Mouse (Mus musculus): ENCODE results near the gene Fosl1.
"Not testable (repeated sequence)": the region's sequence is repeated elsewhere in the genome, so short reads cannot be mapped to it uniquely, and the experiment has no call there.

Gene Fosl1

DNA sequence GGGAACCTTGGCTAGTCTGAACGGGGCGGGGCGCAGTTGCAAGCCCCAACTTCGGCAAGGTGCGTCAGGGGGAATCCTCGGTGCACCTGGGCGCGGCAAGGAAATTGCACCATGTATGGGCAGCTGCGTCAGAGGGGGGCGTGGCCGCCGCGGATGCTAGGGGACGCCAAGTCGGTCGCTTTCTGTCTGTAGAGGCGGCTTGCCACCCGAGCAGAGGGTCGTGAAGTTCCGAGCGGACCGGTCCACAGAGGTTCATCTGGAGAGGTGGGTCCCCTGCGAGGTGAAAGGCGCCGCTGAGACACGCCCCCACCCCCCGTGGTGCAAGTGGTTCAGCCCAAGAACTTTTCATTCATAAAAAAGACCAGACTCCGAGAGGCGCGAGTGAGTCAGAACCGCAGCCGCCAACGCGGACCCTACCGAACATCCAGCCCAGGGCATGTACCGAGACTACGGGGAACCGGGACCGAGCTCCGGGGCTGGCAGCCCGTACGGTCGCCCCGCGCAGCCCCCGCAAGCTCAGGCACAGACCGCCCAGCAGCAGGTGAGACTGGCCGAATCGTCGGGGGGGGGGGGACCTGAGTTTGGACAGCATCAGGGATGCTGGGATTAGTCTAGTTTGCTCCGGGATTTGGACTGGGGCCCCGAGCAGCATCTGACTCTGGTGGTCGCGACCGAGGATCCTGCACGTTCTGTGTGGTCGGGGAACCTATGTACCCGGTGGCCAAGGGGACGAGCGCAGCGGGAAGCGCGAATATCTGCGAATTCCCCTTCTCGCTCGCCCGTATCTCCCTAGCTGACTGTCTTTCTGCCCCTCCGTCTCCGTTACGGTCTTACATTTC lies at the start of gene Fosl1:
Gene Fosl1, plus strand, starts transcription at position 33 of the 839 bp plus-strand sequence.
- no peak for DNase-seq (ENCODE audit: low read depth, low spot score)

DNA sequence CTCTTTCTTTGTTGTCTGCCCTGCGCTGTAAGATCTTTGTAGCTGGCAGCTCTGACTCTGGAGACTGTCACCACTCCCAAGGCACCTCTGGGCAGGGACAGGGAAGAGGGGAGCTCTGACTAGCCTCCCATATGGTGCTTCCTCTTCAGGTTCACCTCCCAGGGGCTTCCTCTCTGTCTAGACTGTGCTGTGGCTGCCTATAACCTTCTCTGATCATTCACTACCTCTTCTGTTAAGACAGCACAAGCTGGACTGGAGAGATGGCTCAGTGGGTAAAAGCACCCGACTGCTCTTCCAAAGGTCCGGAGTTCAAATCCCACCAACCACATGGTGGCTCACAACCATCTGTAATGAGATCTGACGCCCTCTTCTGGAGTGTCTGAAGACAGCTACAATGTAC lies 46.3 kb upstream of the Fosl1 start:
- DNase-seq (ENCODE audit: low read depth, low spot score), result not testable (repeated sequence)

DNA sequence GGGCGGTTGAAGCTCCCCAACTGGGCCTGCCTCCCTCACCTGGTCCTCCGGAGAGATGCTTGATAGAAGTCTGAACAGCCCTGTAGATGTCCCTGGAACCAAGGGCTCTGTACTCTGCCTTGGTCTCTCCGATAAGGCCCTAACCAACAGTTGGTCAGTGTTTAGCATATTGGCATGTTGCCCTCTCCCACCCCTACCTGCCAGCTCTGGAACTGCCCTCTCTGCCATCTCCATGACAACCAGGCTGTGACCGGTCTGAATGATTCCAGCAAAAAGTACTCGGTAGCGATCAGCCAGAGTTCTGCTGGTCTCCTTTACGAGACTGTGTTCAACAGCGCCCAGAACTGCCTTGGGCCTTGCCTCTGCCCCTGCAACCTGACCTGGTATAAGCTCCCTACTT lies 45.1 kb upstream of the Fosl1 start, which contains the start of gene Tsga10ip:
Gene Tsga10ip, minus strand, starts transcription at position 234 of the 400 bp plus-strand sequence.
- DNase-seq (ENCODE audit: low read depth, low spot score), result no peak

DNA sequence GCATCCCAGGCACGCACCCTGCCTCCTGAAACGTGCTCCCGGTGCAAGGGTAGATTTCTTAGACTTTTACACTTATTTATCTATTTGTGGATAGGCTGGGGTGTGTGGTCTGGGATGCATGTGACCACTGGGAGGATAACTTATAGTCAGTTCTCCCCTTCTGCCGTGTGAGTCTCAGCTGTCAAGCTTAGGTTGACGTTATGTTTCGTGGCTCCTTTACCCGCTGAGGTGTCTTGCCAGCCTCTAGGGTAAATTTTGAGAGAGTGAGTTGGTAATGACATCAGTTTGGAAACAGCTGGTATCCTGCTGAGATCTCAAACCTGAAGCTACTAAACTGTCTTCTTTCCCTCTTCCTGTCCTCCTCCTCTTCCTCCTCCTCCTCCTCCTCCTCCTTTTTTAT lies 41.4 kb upstream of the Fosl1 start:
- no peak for DNase-seq (ENCODE audit: low read depth, low spot score)

DNA sequence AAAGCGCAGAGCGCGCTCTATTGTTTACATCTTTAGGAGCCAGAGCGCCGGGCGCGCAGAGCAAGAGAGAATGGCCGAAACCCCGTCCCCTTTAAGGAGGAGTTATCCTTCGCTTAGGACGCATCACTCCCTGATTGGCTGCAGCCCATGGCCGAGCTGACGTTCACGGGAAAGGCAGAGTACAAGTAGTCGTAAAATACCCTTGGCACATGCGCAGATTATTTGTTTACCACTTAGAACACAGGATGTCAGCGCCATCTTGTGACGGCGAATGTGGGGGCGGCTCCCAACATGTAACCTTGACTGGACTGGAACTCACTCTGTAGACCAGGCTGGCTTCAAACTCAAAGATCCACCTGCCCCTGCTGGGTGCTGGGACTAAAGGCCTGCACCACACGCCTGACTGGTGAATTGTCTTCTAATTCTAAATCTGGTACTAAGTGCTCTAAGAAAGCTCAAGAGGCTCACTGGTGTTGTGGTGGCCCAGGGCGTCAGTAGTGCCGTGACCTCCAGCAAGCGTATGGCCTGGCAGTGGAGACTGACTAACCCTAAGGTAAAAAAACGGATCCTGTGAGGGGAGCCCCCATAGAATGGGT lies 40.7 kb upstream of the Fosl1 start:
- peak; percentile 33 for DNase-seq (ENCODE audit: low read depth, low spot score)

DNA sequence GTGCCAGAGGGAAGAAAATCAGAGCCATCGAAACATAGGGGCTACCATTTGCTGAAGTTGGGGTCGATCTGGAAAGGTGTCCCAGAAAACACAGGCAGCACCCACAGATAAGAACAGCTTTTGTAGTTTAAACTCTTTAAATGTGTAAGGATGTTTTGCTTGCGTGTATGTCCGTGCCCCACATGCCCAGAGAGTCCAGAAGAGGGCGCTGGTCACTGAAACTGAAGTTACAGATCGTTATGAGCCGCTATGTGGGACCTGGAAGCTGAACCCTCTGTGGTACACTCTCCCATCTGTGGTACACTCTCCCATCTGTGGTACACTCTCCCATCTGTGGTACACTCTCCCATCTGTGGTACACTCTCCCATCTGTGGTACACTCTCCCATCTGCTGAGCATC lies 40.2 kb upstream of the Fosl1 start:
- DNase-seq (ENCODE audit: low read depth, low spot score), result peak; percentile 58

DNA sequence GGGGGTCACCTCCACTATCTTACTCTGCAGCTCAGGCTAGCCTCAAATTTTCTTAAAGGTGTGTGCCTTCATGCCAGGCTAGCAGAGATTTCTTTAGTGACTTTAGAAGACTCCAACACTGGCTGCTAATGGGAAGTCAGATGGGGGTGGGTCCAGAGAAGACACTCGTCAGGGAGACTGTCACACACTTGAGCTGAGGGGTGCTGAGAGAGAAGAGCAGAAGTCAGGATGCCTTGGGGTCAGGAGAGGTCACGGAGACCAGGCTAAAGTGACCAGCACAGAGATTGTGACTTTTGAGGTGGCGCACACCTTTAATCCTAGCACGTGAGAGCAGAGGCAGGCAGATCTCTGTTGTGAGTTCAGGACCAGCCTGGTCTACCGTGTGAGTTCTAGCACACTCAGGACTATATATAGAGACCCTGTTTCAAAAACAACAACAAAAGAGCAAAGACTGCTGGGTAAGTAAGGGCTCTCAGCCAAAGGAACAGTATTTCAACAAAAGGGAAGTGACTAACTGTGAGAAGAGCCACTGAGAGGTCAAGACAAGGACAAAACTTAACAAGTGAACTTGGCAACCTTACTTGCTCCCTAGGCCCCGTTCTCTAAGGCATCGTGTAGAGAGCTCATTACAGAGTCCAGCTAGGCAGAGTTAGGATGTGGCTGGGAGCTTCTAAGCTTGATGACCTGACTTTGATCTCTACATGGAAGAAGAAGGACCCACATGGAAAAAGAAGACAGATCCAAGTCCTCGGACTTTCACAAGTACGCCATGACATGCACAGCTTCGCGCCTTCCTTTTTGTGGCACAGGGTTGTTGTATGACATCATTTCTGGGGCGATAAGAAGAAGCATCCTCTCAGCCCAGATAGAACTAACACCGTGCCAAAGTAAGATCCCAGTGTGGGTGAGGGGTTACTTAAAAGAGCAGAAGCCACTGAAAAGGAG lies 39.0 kb upstream of the Fosl1 start:
- DNase-seq (ENCODE audit: low read depth, low spot score), result no peak

DNA sequence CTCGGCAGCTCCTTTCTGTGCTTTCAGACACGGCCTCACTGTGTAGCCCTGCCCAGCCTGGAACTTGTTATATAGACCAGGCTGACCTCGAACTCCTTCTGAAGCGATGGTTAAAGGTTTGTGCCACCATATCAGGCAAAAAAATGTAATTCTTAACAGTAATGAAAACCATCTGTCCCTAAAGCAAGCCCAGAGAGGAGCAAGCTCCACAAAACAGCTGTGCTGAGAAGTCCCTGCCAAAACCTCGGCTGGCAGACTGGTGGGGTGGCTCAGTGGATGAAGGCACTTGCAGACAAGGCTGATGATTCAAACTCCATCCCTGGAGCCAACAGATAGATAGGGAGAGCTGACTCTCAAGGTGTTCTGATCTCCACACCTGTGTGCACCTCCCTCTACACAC lies 38.3 kb upstream of the Fosl1 start:
- DNase-seq (ENCODE audit: low read depth, low spot score), result no peak

DNA sequence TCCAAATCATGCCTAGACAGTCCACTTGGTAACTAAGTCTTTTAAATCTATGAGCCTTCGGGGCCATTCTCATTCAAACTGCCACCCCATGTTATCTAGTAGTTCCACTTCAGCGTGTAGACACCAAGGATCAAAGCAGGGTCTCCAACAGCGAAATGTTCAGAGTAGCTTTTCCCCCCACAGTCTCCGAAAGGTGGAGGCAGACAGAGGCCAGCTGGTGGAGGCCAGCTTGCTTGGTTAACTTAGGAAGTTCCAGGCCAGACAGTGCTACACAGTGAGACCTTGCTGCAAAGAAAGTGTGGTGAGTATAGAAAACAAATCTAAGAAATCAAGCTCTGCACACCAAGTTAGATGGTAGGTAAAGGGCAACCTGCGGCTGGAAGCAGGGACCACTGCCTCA lies 36.7 kb upstream of the Fosl1 start:
- DNase-seq (ENCODE audit: low read depth, low spot score), result no peak

DNA sequence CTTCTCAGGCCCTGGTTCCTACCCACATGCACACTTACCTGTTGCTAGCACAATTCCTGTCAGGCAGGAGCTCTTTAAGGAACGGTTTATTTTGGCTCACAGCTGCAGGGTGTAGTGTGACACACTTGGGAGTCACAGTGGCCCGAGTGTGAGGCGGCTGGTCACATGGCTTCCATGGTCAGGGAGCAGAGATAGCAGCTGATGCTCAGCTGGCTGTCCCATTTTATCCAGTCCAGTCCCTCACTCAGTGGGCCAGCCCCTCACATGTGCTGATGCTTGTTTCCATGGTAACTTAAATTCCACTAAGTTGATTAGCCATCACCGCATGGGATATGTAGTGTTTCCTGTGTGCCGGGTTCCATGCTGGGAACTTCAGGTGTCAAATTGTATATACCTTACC lies 35.4 kb upstream of the Fosl1 start:
- DNase-seq (ENCODE audit: low read depth, low spot score), result no peak

DNA sequence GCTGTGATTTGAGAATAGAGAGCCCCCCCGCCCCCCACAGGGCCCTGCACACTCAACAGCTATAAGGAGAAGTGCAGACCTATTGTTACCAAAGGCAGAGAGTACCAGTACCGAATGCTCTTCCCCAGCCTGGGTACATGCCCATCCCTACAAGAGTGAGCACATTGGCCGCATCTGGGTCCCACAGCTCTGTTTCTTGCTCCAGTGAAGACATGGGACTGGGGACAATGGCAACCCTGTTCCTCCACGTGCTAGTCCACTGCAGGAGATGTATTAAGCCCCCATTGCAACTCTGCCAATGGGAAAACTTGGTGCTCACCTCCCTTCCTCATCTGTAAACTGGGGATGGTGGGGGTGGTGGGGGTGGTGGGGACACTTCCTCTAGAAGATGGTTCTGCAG lies 33.5 kb upstream of the Fosl1 start:
- no peak for DNase-seq (ENCODE audit: low read depth, low spot score)

DNA sequence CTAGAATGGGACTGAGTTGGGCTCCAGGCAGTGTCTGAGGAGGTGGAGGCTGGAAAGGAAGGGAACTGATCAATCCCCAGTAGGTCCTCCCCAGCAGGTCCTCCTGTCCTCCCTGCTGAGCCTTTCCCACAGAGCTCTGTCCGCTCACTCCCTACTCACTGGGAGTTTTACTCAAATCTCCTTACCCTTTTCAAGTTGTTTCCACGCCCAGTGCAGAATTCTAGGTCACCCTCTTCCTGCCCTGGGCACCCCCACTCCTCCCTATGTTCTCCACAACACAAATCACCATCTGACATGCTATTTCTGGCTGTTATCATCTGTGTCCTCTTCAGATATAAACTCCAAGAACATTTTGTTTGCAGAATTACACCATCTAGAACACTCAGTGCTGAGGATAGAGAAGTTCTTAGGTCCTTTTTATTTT lies 32.8 kb upstream of the Fosl1 start:
- no peak for DNase-seq (ENCODE audit: low read depth, low spot score)

DNA sequence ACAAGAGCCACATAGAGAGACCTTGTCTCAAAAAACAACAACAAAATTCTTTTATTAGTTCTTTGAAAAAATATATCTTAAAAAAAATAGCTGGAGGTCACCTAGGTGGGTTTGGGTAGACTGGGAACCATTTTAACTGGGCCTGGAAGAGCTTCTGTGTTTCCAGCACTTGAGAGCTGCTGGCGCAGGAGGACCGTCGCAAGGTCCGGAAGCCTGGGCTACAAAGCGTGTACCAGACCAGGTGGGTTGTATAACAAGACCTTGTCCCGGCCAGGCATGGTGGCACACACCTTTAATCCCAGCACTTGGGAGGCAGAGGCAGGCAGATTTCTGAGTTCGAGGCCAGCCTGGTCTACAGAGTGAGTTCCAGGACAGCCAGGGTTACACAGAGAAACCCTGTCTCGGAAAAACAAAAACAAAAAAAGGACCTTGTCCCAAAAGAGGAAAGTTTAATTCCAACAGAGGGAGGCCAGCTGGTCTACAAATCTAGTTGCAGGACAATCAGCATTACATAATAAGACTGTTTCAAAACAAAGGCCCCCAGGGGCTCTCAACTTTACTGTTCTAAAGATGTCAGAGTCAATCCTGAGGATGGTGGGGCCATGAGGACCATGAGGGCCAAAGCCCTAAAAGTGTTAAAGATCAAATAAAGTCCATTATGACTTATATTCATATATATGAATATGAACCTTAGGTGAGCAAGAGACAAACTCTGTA lies 28.4 kb upstream of the Fosl1 start:
- DNase-seq (ENCODE audit: low read depth, low spot score), result no peak

DNA sequence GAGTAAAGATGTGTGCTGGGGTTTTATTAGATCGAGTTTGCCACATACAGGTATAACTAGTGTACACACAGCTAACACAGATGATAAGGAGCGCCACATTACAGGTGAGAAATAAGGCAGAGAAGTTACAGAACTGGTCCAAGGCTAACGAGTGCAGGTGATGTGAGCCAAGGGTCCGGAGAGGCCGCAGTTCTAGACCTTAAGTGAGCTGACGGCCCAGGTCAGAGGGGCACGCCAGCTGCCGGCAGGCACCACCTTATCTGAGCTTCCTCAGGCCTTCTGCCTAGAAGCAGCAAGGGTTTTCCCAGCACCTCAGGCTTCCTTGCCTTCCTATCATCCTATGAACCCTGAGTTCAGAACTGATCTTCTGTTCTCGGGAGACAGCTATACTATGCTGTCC lies 27.7 kb upstream of the Fosl1 start:
- DNase-seq (ENCODE audit: low read depth, low spot score), result no peak

DNA sequence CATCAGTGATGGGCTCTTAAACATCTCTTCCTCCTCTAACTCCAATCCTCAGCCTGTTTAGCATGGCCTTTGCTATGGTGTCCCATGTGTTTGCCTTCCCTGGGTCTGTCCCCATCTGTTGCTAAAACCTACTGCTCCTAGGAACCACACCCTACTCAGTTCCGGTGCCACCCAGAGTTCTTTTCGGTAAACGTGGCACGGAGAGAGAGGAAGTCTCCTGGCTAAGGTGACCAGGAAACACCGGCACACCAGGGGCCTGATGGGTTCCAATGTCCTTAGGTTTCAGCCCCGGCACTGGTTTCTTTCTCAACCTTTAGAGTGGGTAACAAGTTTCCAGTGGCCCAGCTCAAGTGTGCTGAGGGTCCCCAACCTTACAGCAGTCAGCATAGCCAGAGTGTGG lies 26.8 kb upstream of the Fosl1 start:
- no peak for DNase-seq (ENCODE audit: low read depth, low spot score)

DNA sequence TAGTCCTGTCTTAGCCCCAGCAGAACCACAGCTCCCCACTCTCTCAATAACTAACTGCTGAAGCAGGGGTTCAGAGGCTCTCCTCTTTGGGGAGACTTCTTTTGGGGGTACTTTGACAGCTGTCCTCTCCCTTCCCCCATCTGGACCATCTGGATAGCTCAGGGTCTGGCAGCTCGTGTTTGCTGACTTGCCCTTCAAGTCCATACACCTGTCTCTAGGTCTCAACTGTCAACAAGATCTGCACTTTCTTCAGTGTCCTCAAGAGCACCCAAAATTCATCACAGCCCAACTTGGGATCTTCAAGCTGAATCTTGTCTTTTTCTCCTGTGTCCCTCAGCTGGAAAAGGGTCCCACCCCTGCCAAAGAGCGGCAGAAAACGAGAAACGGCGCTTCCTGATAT lies 25.6 kb upstream of the Fosl1 start:
- DNase-seq (ENCODE audit: low read depth, low spot score), result no peak

DNA sequence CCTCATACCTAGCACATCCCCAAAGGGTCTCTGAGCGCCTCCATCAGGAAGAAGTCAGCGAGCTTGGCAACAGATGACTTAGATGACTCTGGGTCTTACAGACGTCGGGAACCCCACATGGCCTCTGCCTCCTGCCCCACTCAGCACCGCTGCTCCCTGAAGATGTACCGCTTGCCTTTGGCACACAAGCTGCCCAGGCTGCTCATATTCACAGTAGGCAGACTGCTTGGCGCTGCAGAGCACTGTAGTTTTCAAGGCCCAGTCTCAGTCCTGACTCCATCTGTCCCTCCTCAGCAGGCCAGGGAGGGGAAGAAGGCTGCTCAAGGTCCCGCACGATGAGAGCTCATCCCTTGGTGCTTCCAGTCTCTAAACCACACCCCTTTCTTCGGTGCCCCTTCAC lies 25.1 kb upstream of the Fosl1 start:
- no peak for DNase-seq (ENCODE audit: low read depth, low spot score)

DNA sequence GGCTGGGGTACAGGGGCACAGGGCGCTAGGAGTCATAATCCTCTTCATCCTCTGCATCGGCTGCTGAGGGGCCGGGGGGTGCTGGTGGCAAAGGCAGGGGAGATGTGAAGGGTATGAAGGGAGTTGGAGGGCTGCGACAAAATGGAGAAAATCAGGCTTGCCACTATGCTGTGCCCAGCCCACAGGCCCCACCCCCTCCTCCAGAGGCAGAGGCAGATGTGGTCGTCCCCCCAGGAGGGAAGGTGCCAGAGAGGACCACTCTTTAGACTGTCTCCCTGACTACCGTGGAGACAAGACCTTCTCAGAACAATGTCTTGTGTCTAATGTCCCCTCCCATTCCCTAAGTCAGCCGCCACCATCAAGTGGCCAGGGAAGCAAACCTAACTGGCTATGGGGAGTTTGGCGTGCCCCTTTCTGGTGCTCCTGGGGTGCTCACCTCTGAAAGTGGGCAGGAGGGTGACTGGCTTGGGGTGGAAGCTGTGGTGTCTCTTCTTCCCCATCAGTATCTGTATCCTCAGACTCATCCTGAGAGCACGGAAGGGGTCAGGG lies 24.4 kb upstream of the Fosl1 start:
- no peak for DNase-seq (ENCODE audit: low read depth, low spot score)

DNA sequence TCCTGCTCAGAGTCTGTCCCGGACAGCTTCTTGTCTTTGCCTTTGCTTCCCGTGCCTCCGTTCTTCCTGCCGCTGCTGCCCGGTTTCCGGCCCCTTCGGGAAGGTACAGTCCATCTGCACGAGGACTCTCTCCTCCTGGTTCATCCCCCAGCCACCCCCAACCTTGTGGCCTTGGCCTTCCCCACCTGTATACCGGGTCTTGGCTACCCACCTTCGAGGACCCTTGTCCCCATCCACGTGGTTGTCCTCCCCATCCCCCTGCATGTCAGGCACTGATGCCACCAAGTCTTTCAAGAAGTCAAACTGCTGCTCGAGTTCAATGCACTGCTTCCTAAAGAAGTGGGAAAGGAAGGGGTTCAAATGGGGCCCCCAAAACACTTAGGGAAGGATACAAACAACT lies 23.8 kb upstream of the Fosl1 start:
- DNase-seq (ENCODE audit: low read depth, low spot score), result no peak

DNA sequence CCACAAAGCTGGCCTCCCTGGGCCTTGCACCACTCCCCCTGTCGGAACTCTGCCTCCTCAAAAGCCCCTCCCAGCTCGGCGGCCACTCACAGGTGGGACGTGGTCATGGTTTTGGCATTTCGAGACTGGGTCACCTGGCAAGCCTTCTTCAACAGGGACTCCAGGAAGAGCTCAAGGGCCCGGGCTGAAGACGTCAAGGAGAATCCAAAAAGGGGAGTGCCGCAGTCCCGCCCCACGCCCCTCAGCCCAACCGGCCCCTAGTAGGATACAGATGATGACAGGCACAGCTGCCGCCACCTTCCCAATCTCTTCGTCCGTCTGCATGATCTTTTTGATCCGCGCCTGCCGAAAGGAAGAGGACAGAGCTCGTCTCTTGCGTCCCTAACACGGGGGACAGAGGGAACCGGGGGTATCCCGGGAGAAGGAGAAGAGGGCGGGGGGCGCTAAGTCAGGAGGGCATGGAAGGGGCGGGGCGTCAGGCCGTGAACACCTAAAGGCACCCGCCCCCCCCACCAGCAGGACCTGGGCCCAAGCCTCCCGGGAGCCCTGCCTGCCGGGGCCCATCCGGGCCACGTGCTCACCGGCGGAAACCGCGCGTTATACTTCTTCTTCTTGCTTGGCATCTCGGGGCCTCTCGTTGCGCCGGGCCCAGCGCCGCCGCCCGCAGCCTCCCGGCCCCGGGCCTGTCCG lies 23.1 kb upstream of the Fosl1 start:
- no peak for DNase-seq (ENCODE audit: low read depth, low spot score)

Measured in retina, postnatal 7 days (tissue).